Mouse (Mus musculus) bone marrow, adult 2 months (tissue): ENCODE data around the gene Kctd15. TPM values are rescaled to one million over a fixed set of nuclear protein-coding genes. Genes with fewer than 3 reads are reported as not detected.

ENCODE experiments used
- H3K27ac ChIP-seq: fragments of 200-500 bp; 2 replicates; pipeline ENCODE4 v1.5.1; 2012; ENCODE audit warnings: low read depth, mild to moderate bottlenecking, control low read depth, inconsistent platforms, low read length; ENCODE audit not compliant: control insufficient read depth, poor library complexity, insufficient read depth
- H3K4me1 ChIP-seq: fragments of 200-500 bp; 2 replicates; pipeline ENCODE4 v1.6.1; 2011; ENCODE audit warnings: low read length; ENCODE audit not compliant: control insufficient read depth, insufficient read depth
- H3K4me3 ChIP-seq: fragments of 200-500 bp; replicated peaks from 2 replicates; pipeline ENCODE3; 2011; ENCODE audit warnings: mild to moderate bottlenecking, low read depth, low read length, control low read depth; ENCODE audit not compliant: control insufficient read depth
- CTCF ChIP-seq: fragments of 200-500 bp; IDR thresholded peaks from 2 replicates; pipeline ENCODE4 v1.5.1; 2011; ENCODE audit warnings: low read length, control low read depth; ENCODE audit not compliant: control insufficient read depth, insufficient read depth
- POLR2A ChIP-seq: fragments of 200-500 bp; IDR thresholded peaks from 2 replicates; pipeline ENCODE4 v1.6.1; 2011; ENCODE audit warnings: low read depth, mild to moderate bottlenecking, control low read depth, low read length, borderline replicate concordance; ENCODE audit not compliant: control insufficient read depth
- WGBS: fragments of 180-500 bp; shearing (Covaris S2); methylation state at CpG from one replicate; pipeline ENCODE4 v1.1.7; 2018; 5-methylcytosine and 5-hydroxymethylcytosine counted together
- polyA plus RNA-seq: library from polyadenylated mRNA; stranded (reverse); fragments of >200 nt; gene quantifications from 2 replicates; pipeline ENCODE4 v1.2.4, GENCODE M21; 2011; ENCODE audit warnings: low replicate concordance; ENCODE audit not compliant: missing spikeins, insufficient read depth, insufficient read length

The Kctd15 gene
- polyA plus RNA-seq, 1 experiment: 0.80 TPM

GRCm38 (mm10) chr7:34654441-34655085, 2.0 kb downstream of the Kctd15 start:
- no peak for TF ChIP-seq POLR2A
- TF ChIP-seq CTCF: no peak
- Histone ChIP-seq H3K4me1 (no peaks in the 10 kb centered on the region), H3K4me3 (no peak overlapping the region), H3K27ac (no peak overlapping the region)
- WGBS: under 1% methylated on average over 71 of the region's 81 CpGs

GRCm38 (mm10) chr7:34653731-34654440, 2.6 kb downstream of the Kctd15 start:
- 2% methylated on average over 43 of the region's 64 CpGs for WGBS
- no peak for TF ChIP-seq POLR2A
- no peak for TF ChIP-seq CTCF
- Histone ChIP-seq H3K4me3 (no peak overlapping the region), H3K4me1 (no peaks in the 10 kb centered on the region), H3K27ac (no peak overlapping the region)

GRCm38 (mm10) chr7:34652751-34653502, 3.6 kb downstream of the Kctd15 start:
- WGBS: 4% methylated on average over 48 of the region's 48 CpGs
- H3K4me1 ChIP-seq: no peaks in the 10 kb centered on the region
- no peak overlapping the region for H3K4me3 ChIP-seq
- H3K27ac ChIP-seq: no peak overlapping the region
- TF ChIP-seq CTCF (no peak), POLR2A (no peak)

- H3K4me3 ChIP-seq: no peak overlapping the region
- TF ChIP-seq CTCF (no peak), POLR2A (no peak)
- no peak overlapping the region for H3K27ac ChIP-seq
- 80% methylated on average over 2 of the region's 2 CpGs for WGBS
- H3K4me1 ChIP-seq: no peaks in the 10 kb centered on the region
Measured at GRCm38 (mm10) chr7:34651381-34651780, 5.2 kb downstream of the Kctd15 start.

- no peak for TF ChIP-seq CTCF
- TF ChIP-seq POLR2A: no peak
- Histone ChIP-seq H3K4me3 (no peak overlapping the region), H3K27ac (no peak overlapping the region), H3K4me1 (no peaks in the 10 kb centered on the region)
- 37% methylated on average over 9 of the region's 9 CpGs for WGBS
Measured at GRCm38 (mm10) chr7:34647052-34647451, 9.5 kb downstream of the Kctd15 start.

- no peak for TF ChIP-seq CTCF
- no peak for TF ChIP-seq POLR2A
- 76% methylated on average over 12 of the region's 12 CpGs for WGBS
- Histone ChIP-seq H3K4me1 (no peaks in the 10 kb centered on the region), H3K4me3 (no peak overlapping the region), H3K27ac (no peak overlapping the region)
Measured at GRCm38 (mm10) chr7:34646144-34646795, 10.3 kb downstream of the Kctd15 start.

- WGBS: 84% methylated on average over 2 of the region's 2 CpGs
- TF ChIP-seq CTCF (no peak), POLR2A (no peak)
- no peak overlapping the region for H3K4me3 ChIP-seq
- no peaks in the 10 kb centered on the region for H3K4me1 ChIP-seq
- H3K27ac ChIP-seq: no peak overlapping the region
Measured at GRCm38 (mm10) chr7:34645623-34646022, 10.9 kb downstream of the Kctd15 start.

GRCm38 (mm10) chr7:34644591-34644990, 11.9 kb downstream of the Kctd15 start:
- Histone ChIP-seq H3K4me1 (no peaks in the 10 kb centered on the region), H3K27ac (no peak overlapping the region), H3K4me3 (no peak overlapping the region)
- 89% methylated on average over 18 of the region's 18 CpGs for WGBS
- TF ChIP-seq POLR2A (no peak), CTCF (no peak)
